Mouse (Mus musculus): ENCODE data around the gene B3glct.

- TF ChIP-seq POLR2A (IDR thresholded peaks at IDR 0.05; ENCODE audit: low read depth, low read length) (no peak), CTCF (IDR thresholded peaks at IDR 0.05; ENCODE audit: extremely low read depth, insufficient read length, insufficient replicate concordance, low read depth, low read length) (no peak)
Observed at GRCm38 (mm10) chr5:149680946-149681345, 2.9 kb downstream of the B3glct start.

All from small intestine, adult 2 months (tissue).